14 mouse cellular contexts compared by ENCODE assay signal in the genomic region with DNA sequence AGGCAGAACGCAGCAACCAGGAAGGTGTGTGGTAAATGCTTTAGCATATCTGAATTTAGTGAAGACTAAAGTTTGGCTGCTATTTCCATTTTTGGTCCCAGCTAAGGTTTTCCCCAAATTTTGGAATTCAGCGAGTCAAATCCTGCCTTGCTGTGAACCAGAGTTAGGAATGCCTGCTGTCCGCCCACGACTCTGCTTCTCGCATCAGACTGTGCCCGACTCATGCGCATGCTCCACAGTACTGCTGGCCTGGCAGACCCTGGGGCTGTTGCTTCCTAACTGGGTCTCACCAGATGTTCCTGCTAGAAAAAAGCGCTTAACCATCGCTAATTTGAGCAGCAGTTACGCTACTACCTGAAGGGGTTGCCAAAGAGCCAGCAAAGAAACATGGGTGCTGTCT.
DNase-seq lines count a peak whose midpoint lies in the region; ATAC-seq and TF ChIP-seq lines count a peak whose summit lies in the region.
"Had no signal": no experiment of that assay in that cellular context is flagged by ENCODE, and none has a peak within 500 bp of the region (broad histone marks: within the 10 kb centered on the region; RNA-seq: fewer than 3 reads in every experiment).

No protein-coding gene starts in this region.

- 85% methylated on average over 10 of the region's 10 CpGs for WGBS in midbrain, postnatal 0 days
- WGBS in midbrain, embryonic 14.5 days: 85% methylated on average over 10 of the region's 10 CpGs

- no peaks in the 10 kb centered on the region for H3K36me3 ChIP-seq in midbrain, postnatal 0 days (ENCODE audit: insufficient read depth, low read length)
- H3K36me3 ChIP-seq in midbrain, embryonic 14.5 days (ENCODE audit: control insufficient read depth, insufficient read depth, low read length): no peaks in the 10 kb centered on the region
- H3K36me3 ChIP-seq: forebrain, embryonic 12.5 days; hindbrain, embryonic 12.5 days; limb, embryonic 13.5 days had no signal

- TF ChIP-seq CTCF in midbrain, postnatal 0 days (IDR thresholded peaks at IDR 0.05): no peak

- no peaks in the 10 kb centered on the region for H3K9me3 ChIP-seq in midbrain, postnatal 0 days (ENCODE audit: low read length)
- no peaks in the 10 kb centered on the region for H3K9me3 ChIP-seq in midbrain, embryonic 14.5 days (ENCODE audit: control insufficient read depth, low read length)
- H3K9me3 ChIP-seq: forebrain, embryonic 12.5 days; hindbrain, embryonic 12.5 days; limb, embryonic 13.5 days had no signal

- intact Hi-C loops in left cerebral cortex, postnatal 10 days (cut with DNase I): loop anchor here (5.0 kb wide), 1 partner anchor 82 kb away; no protein-coding TSS in a partner anchor

- 0 out of 2 replicates have a peak overlapping the region, but pooled peaks have one; percentile 28 for H3K27ac ChIP-seq in midbrain, postnatal 0 days (ENCODE audit: low read depth, low read length)
- no peak overlapping the region for H3K27ac ChIP-seq in midbrain, embryonic 14.5 days (replicated peaks; ENCODE audit: low read depth, low read length)
- H3K27ac ChIP-seq: forebrain, embryonic 12.5 days; hindbrain, embryonic 12.5 days; limb, embryonic 13.5 days had no signal

- no peak overlapping the region for H3K4me2 ChIP-seq in midbrain, postnatal 0 days (ENCODE audit: low read depth, low read length, poor library complexity, severe bottlenecking)
- H3K4me2 ChIP-seq in midbrain, embryonic 14.5 days (ENCODE audit: low read length): no peak overlapping the region
- H3K4me2 ChIP-seq: forebrain, embryonic 12.5 days; hindbrain, embryonic 12.5 days; limb, embryonic 13.5 days; lung, embryonic 14.5 days had no signal

- no peaks in the 10 kb centered on the region for H3K4me1 ChIP-seq in midbrain, postnatal 0 days (ENCODE audit: insufficient read depth, low read length)
- no peaks in the 10 kb centered on the region for H3K4me1 ChIP-seq in midbrain, embryonic 14.5 days (ENCODE audit: control insufficient read depth, insufficient read depth, low read length)
- H3K4me1 ChIP-seq: forebrain, embryonic 12.5 days; hindbrain, embryonic 12.5 days; limb, embryonic 13.5 days had no signal

- H3K9ac ChIP-seq in midbrain, postnatal 0 days (replicated peaks; ENCODE audit: low read length, poor library complexity, severe bottlenecking): no peak overlapping the region
- H3K9ac ChIP-seq in midbrain, embryonic 14.5 days (replicated peaks; ENCODE audit: low read length): no peak overlapping the region
- H3K9ac ChIP-seq: forebrain, embryonic 12.5 days; hindbrain, embryonic 12.5 days; limb, embryonic 13.5 days; lung, embryonic 14.5 days had no signal

- H3K27me3 ChIP-seq in midbrain, postnatal 0 days (ENCODE audit: insufficient read depth, low read length): no peaks in the 10 kb centered on the region
- no peaks in the 10 kb centered on the region for H3K27me3 ChIP-seq in midbrain, embryonic 14.5 days (ENCODE audit: control insufficient read depth, insufficient read depth, low read length)
- H3K27me3 ChIP-seq: forebrain, embryonic 12.5 days; hindbrain, embryonic 12.5 days; limb, embryonic 13.5 days had no signal

- DNase-seq in midbrain, postnatal 0 days (ENCODE audit: low spot score): no peak
- no peak for DNase-seq in midbrain, embryonic 14.5 days
- peak; percentile 80 to 89 for DNase-seq in frontal cortex, postnatal 36 days (ENCODE audit: low spot score in 2 of 2)
- peak; percentile 63 to 73 for DNase-seq in left cerebral cortex, postnatal 10 days (ENCODE audit: extremely low spot score in 1 of 2, low spot score in 2 of 2)
- DNase-seq in cerebellum, adult 18-20 months: no peak
- no peak for DNase-seq in kidney, postnatal 14 days
- DNase-seq: adrenal gland, postnatal 25 days; cerebellum, adult 2 months; lung, embryonic 14.5 days had no signal

- ATAC-seq in midbrain, postnatal 0 days (ENCODE audit: low FRiP score): no peak
- ATAC-seq in midbrain, embryonic 14.5 days (ENCODE audit: low FRiP score, low TSS enrichment): no peak
- ATAC-seq in erythroid progenitor cell, adult 5-6 weeks (replicated peaks; ENCODE audit: low FRiP score, poor library complexity, severe bottlenecking): no peak

- H3K4me3 ChIP-seq in midbrain, postnatal 0 days (ENCODE audit: low read depth, low read length): no peak overlapping the region
- no peak overlapping the region for H3K4me3 ChIP-seq in midbrain, embryonic 14.5 days (replicated peaks; ENCODE audit: low read depth, low read length)
- H3K4me3 ChIP-seq: forebrain, embryonic 12.5 days; hindbrain, embryonic 12.5 days; limb, embryonic 13.5 days; myocyte had no signal

Comparison
In these comparisons a context has a peak if more than half of its experiments do, and no peak if none do; other contexts are left out.
1. DNase-seq: peak in frontal cortex, postnatal 36 days (2 of 2) and left cerebral cortex, postnatal 10 days (2 of 2); none in midbrain, postnatal 0 days (single experiment), midbrain, embryonic 14.5 days (single experiment), cerebellum, adult 18-20 months (0 of 2) and kidney, postnatal 14 days (single experiment).